Comparison of ENCODE assay signal across 10 mouse cellular contexts in the genomic region with DNA sequence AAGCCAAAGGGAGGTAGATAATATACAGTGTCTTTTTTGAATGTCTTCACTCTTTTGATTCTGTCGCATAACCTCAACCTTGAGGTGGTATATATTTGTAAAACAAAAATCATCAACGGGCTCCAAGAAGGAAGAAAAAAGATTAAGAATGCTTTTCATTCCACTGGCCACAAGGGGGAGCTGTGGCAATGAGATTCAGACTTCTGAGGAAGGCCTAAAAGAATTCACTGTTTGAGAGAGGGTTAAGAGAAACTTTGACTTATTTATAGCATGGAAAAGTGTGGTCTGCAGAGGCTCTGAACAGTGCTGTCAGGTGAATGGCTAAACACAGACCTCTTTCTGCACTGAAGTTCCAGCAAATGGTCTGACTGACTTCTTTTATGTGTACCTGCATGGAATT. TPM values are rescaled to one million over a fixed set of nuclear protein-coding genes. Genes with fewer than 3 reads are reported as not detected.
DNase-seq lines count a peak whose midpoint lies in the region; ATAC-seq lines count a peak whose summit lies in the region.
"Had no signal": no experiment of that assay in that cellular context is flagged by ENCODE, and none has a peak within 500 bp of the region (broad histone marks: within the 10 kb centered on the region; RNA-seq: fewer than 3 reads in every experiment).

No protein-coding gene starts in this region.

- no peak overlapping the region for H3K9ac ChIP-seq in heart, embryonic 13.5 days
- H3K9ac ChIP-seq: embryonic facial prominence, embryonic 15.5 days had no signal

- no peaks in the 10 kb centered on the region for H3K27me3 ChIP-seq in heart, embryonic 13.5 days (replicated peaks)
- H3K27me3 ChIP-seq: embryonic facial prominence, embryonic 15.5 days; megakaryocyte, embryonic 14.5 days had no signal

- H3K4me3 ChIP-seq in heart, embryonic 13.5 days, result no peak overlapping the region
- H3K4me3 ChIP-seq: embryonic facial prominence, embryonic 15.5 days; megakaryocyte, embryonic 14.5 days had no signal

- H3K36me3 ChIP-seq in heart, embryonic 13.5 days, result no peaks in the 10 kb centered on the region
- H3K36me3 ChIP-seq: embryonic facial prominence, embryonic 15.5 days had no signal

- peak overlapping the region; percentile 31; the same call in 1 of the 2 replicates for H3K27ac ChIP-seq in heart, embryonic 13.5 days (replicated peaks)
- H3K27ac ChIP-seq: embryonic facial prominence, embryonic 15.5 days had no signal

- H3K4me1 ChIP-seq in heart, embryonic 13.5 days, result peaks cover 16% of the 10 kb centered on the region
- H3K4me1 ChIP-seq: embryonic facial prominence, embryonic 15.5 days had no signal

- no peak for ATAC-seq in heart, embryonic 13.5 days (ENCODE audit: extremely low read depth, insufficient number of reproducible peaks, low FRiP score, low TSS enrichment)
- ATAC-seq in activated CD4-positive, CD25-positive, alpha-beta regulatory T cell, adult 4 months, result peak; percentile 61
- ATAC-seq in monocyte, adult 5-6 weeks (replicated peaks; ENCODE audit: insufficient number of reproducible peaks, low FRiP score, low TSS enrichment, poor library complexity, severe bottlenecking), result 0 out of 2 replicates have a peak, but pooled peaks have one; percentile 31

- intact Hi-C loops in heart, postnatal 10 days (cut with DNase I), result no loop called here

- no peaks in the 10 kb centered on the region for H3K9me3 ChIP-seq in heart, embryonic 13.5 days
- H3K9me3 ChIP-seq: embryonic facial prominence, embryonic 15.5 days; megakaryocyte, embryonic 14.5 days had no signal

- 29% methylated on average over 2 of the region's 2 CpGs for WGBS in heart, embryonic 13.5 days

- no peak overlapping the region for H3K4me2 ChIP-seq in heart, embryonic 13.5 days
- H3K4me2 ChIP-seq: embryonic facial prominence, embryonic 15.5 days had no signal

- DNase-seq in heart, adult 8-10 months (ENCODE audit: low spot score), result no peak
- peak; percentile 5 for DNase-seq in ovary, postnatal 14 days (ENCODE audit: low spot score)
- DNase-seq in ovary, adult 18-20 months (ENCODE audit: low spot score), result no peak
- DNase-seq in heart, postnatal 10 days, result peak; percentile 22 to 56
- no peak for DNase-seq in cerebellum, adult 9-11 months

RNA-seq across cellular contexts. Expression of a gene that starts 20.3 kb away (rescaled TPM):
- polyA plus RNA-seq in heart, embryonic 13.5 days (2015; fragmentation: Nextera tagmentation; extraction: Ambion mirVana), result not detected in 2 replicates
- not detected for total RNA-seq in heart, adult 8-10 months (2022)
- under 1 TPM in 1 of 2 experiments, not detected in 1; 0.29 TPM for polyA plus RNA-seq in activated CD4-positive, CD25-positive, alpha-beta regulatory T cell, adult 4 months (2017; shearing (Covaris generic))
- total RNA-seq in heart, postnatal 10 days (2021), result not detected
- not detected in 3 replicates for total RNA-seq in monocyte, adult 5-6 weeks (2017)
- polyA plus RNA-seq: embryonic facial prominence, embryonic 15.5 days had no signal

RNA-seq across cellular contexts. Expression of a gene that starts 56.3 kb away (rescaled TPM):
- polyA plus RNA-seq in heart, embryonic 13.5 days (2015; fragmentation: Nextera tagmentation; extraction: Ambion mirVana), result 0.40 TPM in 1 of 2 replicates, not detected in the other
- total RNA-seq in heart, adult 8-10 months (2022), result not detected
- polyA plus RNA-seq in activated CD4-positive, CD25-positive, alpha-beta regulatory T cell, adult 4 months (2017; shearing (Covaris generic)), result not detected
- not detected for total RNA-seq in heart, postnatal 10 days (2021)
- not detected in 3 replicates for total RNA-seq in monocyte, adult 5-6 weeks (2017)
- polyA plus RNA-seq: embryonic facial prominence, embryonic 15.5 days had no signal

Comparison
In these comparisons a context has a peak if more than half of its experiments do, and no peak if none do; other contexts are left out.
1. DNase-seq: peak in ovary, postnatal 14 days (single experiment) and heart, postnatal 10 days (2 of 2); none in heart, adult 8-10 months (single experiment), ovary, adult 18-20 months (single experiment) and cerebellum, adult 9-11 months (single experiment).